Mouse (Mus musculus): Measurements from ENCODE around the gene Slc2a13. TPM values are rescaled to one million over a fixed set of nuclear protein-coding genes. Genes with fewer than 3 reads are reported as not detected.

Slc2a13 gene
- polyA plus RNA-seq, 1 experiment: 2.0 TPM

- no peak for DNase-seq
- no peak for TF ChIP-seq POLR2A (IDR thresholded peaks at IDR 0.05; ENCODE audit: borderline replicate concordance, extremely low read depth, low read depth, low read length)
These were observed 189.4 kb downstream of the Slc2a13 start for GRCm38 (mm10) chr15:91383694-91384093.

DNA sequence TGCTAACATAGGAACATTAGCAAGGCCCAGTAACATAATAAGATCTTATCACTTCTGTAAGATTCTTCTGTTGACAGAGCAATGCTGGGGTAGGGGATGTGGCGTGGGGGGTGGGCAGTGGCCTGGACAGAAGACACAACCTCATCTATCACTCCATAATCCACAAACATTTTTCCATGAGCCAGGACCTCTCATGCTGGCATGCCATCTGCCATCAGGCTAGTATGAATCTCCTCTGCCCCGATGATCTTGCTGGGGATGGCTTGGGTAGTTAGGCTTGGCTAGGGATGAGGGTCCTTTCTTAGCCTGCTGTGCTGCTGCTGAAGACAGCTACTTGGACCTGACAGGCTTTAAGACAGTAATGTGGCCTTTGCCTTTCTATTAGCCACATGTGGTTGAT, 190.5 kb downstream of the Slc2a13 start:
- no peak overlapping the region for H3K4me3 ChIP-seq (replicated peaks; ENCODE audit: extremely low read depth, low read depth, low read length)
- no peak for DNase-seq
- H3K4me1 ChIP-seq (ENCODE audit: control insufficient read depth, insufficient read depth, low read length): no peaks in the 10 kb centered on the region
- WGBS: 79% methylated on average over 2 of the region's 2 CpGs
- no peak for TF ChIP-seq CTCF (IDR thresholded peaks at IDR 0.05; ENCODE audit: insufficient read depth, low read length)
- no peak for TF ChIP-seq POLR2A (IDR thresholded peaks at IDR 0.05; ENCODE audit: borderline replicate concordance, extremely low read depth, low read depth, low read length)

More at GRCm38 (mm10) chr15:91383694-91384093, 189.4 kb downstream of the Slc2a13 start:
- WGBS: 61% methylated on average over 1 of the region's 1 CpGs
- Histone ChIP-seq H3K4me3 (replicated peaks; ENCODE audit: extremely low read depth, low read depth, low read length) (no peak overlapping the region), H3K4me1 (ENCODE audit: control insufficient read depth, insufficient read depth, low read length) (no peaks in the 10 kb centered on the region)

- WGBS: 82% methylated on average over 1 of the region's 1 CpGs
- H3K4me3 ChIP-seq (replicated peaks; ENCODE audit: extremely low read depth, low read depth, low read length): no peak overlapping the region
- no peak for TF ChIP-seq CTCF (IDR thresholded peaks at IDR 0.05; ENCODE audit: insufficient read depth, low read length)
- no peak for TF ChIP-seq POLR2A (IDR thresholded peaks at IDR 0.05; ENCODE audit: borderline replicate concordance, extremely low read depth, low read depth, low read length)
- no peaks in the 10 kb centered on the region for H3K4me1 ChIP-seq (ENCODE audit: control insufficient read depth, insufficient read depth, low read length)
- DNase-seq: no peak
These were observed 191.2 kb downstream of the Slc2a13 start for GRCm38 (mm10) chr15:91381864-91382263.

DNA sequence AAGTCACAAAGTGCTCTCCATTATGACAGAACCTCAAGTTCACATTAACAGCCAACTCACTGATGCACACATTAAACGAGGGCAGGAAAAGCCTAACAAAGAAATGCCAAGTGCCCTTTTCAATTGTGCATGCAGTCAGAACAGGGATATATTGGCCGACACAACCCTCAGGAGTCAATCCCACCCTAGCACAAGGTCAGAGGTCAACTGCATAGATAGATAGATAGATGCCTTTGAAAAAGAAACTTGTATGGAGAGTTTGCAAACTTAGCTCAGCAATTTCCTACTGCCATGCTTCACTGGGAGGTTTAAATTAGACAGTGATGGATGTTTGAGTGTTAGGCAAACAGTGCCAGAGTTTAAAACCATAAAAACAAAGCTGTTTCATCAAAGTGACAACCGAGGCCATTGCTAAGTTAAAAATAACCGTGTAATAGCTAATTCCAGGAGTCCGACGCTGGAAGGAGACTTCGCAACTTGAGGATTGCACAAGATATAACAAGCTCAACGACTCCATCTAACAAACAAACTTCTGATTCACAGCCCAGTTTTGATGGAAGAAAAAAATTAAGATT, 194.2 kb downstream of the Slc2a13 start:
- no peak overlapping the region for H3K4me3 ChIP-seq (replicated peaks; ENCODE audit: extremely low read depth, low read depth, low read length)
- WGBS: 17% methylated on average over 8 of the region's 8 CpGs
- no peaks in the 10 kb centered on the region for H3K4me1 ChIP-seq (ENCODE audit: control insufficient read depth, insufficient read depth, low read length)
- TF ChIP-seq POLR2A (IDR thresholded peaks at IDR 0.05; ENCODE audit: borderline replicate concordance, extremely low read depth, low read depth, low read length) (no peak), CTCF (IDR thresholded peaks at IDR 0.05; ENCODE audit: insufficient read depth, low read length) (no peak)
- DNase-seq: no peak

DNA sequence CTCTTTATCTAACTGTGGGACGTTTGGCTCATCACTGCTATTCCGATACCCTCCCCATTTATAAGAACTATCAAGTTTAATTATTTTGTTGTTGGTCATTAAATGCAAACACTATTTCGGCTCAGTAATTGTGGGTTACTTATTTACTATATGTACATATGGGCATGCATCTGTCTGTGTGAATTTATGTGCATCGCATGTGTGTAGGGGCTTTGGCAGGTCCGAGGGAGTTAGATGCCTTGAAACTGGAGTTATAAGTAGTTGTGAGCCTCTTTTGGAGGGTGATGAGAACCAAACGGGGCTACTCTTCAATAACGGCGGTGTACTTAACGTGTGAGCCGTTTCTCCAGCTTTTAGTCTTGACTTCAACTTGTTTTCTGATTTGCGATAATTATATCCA, 195.5 kb downstream of the Slc2a13 start:
- DNase-seq: no peak
- WGBS: 92% methylated on average over 11 of the region's 11 CpGs
- Histone ChIP-seq H3K4me1 (ENCODE audit: control insufficient read depth, insufficient read depth, low read length) (no peaks in the 10 kb centered on the region), H3K4me3 (replicated peaks; ENCODE audit: extremely low read depth, low read depth, low read length) (no peak overlapping the region)
- TF ChIP-seq POLR2A (IDR thresholded peaks at IDR 0.05; ENCODE audit: borderline replicate concordance, extremely low read depth, low read depth, low read length) (no peak), CTCF (IDR thresholded peaks at IDR 0.05; ENCODE audit: insufficient read depth, low read length) (no peak)

GRCm38 (mm10) chr15:91377105-91377504, 196.0 kb downstream of the Slc2a13 start:
- no peak for DNase-seq

DNA sequence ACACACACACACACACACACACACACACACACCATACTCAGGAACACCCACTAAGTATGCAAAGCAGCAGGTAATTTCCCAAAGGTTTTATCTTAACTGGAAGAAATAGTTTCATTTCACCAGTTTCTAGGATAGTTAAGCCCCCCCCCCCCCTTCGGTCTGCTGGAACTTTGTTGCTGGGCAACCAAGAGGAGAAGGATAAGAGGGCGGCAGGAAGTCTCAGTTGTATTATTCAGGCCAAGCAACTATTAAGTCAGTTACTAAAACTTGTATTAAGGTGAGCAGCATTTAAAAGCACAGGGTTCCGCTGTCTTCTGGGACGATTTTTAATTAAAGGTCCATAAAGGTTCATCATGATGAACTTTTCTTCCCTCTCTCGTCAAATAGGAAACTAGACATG, 198.6 kb downstream of the Slc2a13 start:
- no peak overlapping the region for H3K4me3 ChIP-seq (replicated peaks; ENCODE audit: extremely low read depth, low read depth, low read length)
- WGBS: 65% methylated on average over 5 of the region's 5 CpGs
- no peaks in the 10 kb centered on the region for H3K4me1 ChIP-seq (ENCODE audit: control insufficient read depth, insufficient read depth, low read length)
- no peak for TF ChIP-seq POLR2A (IDR thresholded peaks at IDR 0.05; ENCODE audit: borderline replicate concordance, extremely low read depth, low read depth, low read length)
- TF ChIP-seq CTCF (IDR thresholded peaks at IDR 0.05; ENCODE audit: insufficient read depth, low read length): no peak
- no peak for DNase-seq

More at GRCm38 (mm10) chr15:91377105-91377504, 196.0 kb downstream of the Slc2a13 start:
- no peak overlapping the region for H3K4me3 ChIP-seq (replicated peaks; ENCODE audit: extremely low read depth, low read depth, low read length)
- 76% methylated on average over 11 of the region's 11 CpGs for WGBS
- TF ChIP-seq POLR2A (IDR thresholded peaks at IDR 0.05; ENCODE audit: borderline replicate concordance, extremely low read depth, low read depth, low read length) (no peak), CTCF (IDR thresholded peaks at IDR 0.05; ENCODE audit: insufficient read depth, low read length) (no peak)
- H3K4me1 ChIP-seq (ENCODE audit: control insufficient read depth, insufficient read depth, low read length): no peaks in the 10 kb centered on the region

GRCm38 (mm10) chr15:91373203-91373584, 199.9 kb downstream of the Slc2a13 start:
- WGBS: 50% methylated on average over 7 of the region's 7 CpGs
- Histone ChIP-seq H3K4me3 (replicated peaks; ENCODE audit: extremely low read depth, low read depth, low read length) (no peak overlapping the region), H3K4me1 (ENCODE audit: control insufficient read depth, insufficient read depth, low read length) (no peaks in the 10 kb centered on the region)
- TF ChIP-seq CTCF (IDR thresholded peaks at IDR 0.05; ENCODE audit: insufficient read depth, low read length): no peak
- TF ChIP-seq POLR2A (IDR thresholded peaks at IDR 0.05; ENCODE audit: borderline replicate concordance, extremely low read depth, low read depth, low read length): no peak
- peak; percentile 5 for DNase-seq

GRCm38 (mm10) chr15:91372464-91373202, 200.4 kb downstream of the Slc2a13 start:
- DNase-seq: no peak
- WGBS: 82% methylated on average over 9 of the region's 9 CpGs

DNA sequence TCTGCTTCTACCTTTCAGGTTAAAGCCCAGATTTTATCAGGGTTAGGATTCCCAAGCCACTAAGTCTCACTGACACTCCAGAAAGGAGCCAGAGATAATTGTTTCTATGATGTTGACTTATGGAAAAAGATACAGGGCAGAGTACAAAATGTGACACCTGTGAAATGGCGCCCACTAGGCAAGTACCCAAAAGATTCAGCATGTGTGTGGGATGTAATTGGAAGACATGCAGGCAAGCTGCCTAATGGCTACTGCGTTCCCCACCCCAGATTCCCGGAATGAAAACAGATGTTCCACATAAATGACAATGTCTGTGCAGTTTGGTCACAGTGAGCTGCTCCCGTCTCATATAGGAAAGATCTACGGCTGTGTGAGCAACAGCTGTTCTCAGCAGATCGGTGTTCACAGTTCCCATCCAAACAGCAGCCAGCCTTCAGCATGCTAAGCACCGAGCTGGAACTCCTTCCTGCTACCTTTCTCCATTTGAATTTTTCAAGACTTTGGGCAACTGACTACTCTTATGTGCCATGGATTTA, 201.1 kb downstream of the Slc2a13 start:
- no peaks in the 10 kb centered on the region for H3K4me1 ChIP-seq (ENCODE audit: control insufficient read depth, insufficient read depth, low read length)
- 75% methylated on average over 7 of the region's 7 CpGs for WGBS
- TF ChIP-seq CTCF (IDR thresholded peaks at IDR 0.05; ENCODE audit: insufficient read depth, low read length) (no peak), POLR2A (IDR thresholded peaks at IDR 0.05; ENCODE audit: borderline replicate concordance, extremely low read depth, low read depth, low read length) (no peak)

More at GRCm38 (mm10) chr15:91372464-91373202, 200.4 kb downstream of the Slc2a13 start:
- no peak overlapping the region for H3K4me3 ChIP-seq (replicated peaks; ENCODE audit: extremely low read depth, low read depth, low read length)
- TF ChIP-seq POLR2A (IDR thresholded peaks at IDR 0.05; ENCODE audit: borderline replicate concordance, extremely low read depth, low read depth, low read length) (no peak), CTCF (IDR thresholded peaks at IDR 0.05; ENCODE audit: insufficient read depth, low read length) (no peak)
- no peaks in the 10 kb centered on the region for H3K4me1 ChIP-seq (ENCODE audit: control insufficient read depth, insufficient read depth, low read length)

More for the DNA sequence above, 201.1 kb downstream of the Slc2a13 start:
- DNase-seq: no peak
- no peak overlapping the region for H3K4me3 ChIP-seq (replicated peaks; ENCODE audit: extremely low read depth, low read depth, low read length)
